Mouse (Mus musculus) adrenal gland, adult 2 months (tissue): Measurements from ENCODE around the gene Mogs. TPM values are rescaled to one million over a fixed set of nuclear protein-coding genes. Genes with fewer than 3 reads are reported as not detected.

Experiments used
- DNase-seq: peaks from one replicate; pipeline ENCODE4 v3.0.0; 2021
- polyA plus RNA-seq: library from polyadenylated mRNA; depleted of rRNA; stranded (reverse); fragments of >200 nt; gene quantifications from 2 replicates; pipeline ENCODE4 v1.2.3, GENCODE M21; 2012
- total RNA-seq, 2 experiments: library from RNA; stranded (reverse); gene quantifications; 2 replicates each; pipeline ENCODE4 v1.2.3; 2021

Gene Mogs
- total and polyA plus RNA-seq, 3 experiments: 48.1 to 131 (median 52.6) TPM

DNA sequence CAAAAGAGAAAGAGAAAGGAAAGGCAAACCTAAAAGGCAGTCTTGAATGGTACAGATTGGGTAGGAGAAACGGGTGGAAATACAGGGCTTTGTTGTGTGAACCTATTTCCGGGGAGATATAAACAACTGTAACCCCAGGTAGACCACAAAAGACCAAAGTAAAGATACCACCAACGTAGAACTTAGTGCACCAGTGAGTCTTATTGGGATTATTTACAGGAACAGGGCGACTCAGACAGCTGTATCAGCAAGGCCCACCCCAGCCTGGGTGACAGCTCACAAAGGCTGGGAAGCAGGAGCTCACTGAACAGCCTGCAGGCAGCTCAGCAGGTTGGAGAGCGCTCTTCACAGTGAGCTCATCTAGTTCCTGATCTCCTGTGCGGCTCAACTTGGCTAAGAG is 19.3 kb upstream of the Mogs start:
- DNase-seq: no peak

DNA sequence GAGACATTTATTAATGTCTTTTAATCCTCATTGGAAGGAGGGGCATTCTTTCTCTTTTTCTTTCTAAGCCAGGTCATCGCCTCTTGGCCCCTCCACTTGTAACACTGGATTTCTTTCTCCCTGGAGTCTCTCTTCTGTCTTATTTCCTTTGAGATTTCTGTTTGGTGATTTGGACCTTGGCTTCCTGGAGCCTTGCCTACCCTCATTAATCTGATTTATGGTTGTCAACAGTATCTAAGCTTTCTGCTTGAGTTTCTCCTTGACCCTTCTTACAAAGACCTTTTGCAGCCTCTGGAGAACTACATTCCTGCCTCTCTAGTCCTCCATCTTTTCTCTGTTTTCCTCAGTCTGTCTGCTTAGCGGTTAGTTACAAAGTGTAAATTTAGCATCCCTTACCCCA is 16.9 kb upstream of the Mogs start:
- DNase-seq: peak; percentile 81

DNA sequence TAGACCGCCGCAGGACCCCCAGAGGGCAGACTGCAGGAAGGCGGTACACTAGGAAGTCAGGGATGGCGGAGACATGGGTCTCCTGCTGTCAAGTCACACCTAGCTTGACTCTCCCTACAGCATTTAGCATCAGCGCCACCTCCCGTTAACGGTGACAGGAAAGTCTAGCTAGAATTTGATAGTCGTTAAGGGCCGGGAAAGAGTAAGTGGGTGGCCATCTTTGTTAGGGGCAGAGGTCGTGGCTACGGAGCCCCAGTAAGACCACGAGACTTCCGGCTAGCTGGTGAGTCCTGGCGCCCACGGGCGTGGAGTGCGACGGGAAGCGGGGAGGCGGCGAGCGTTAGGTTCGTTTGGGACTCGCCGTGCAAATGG is 14.0 kb upstream of the Mogs start, which contains the start of the genes Ccdc142 and Gm42688:
Ccdc142 (plus strand) TSS at position 286 of the 372 bp plus-strand sequence.
Gm42688 (plus strand) TSS at position 302 of the 372 bp plus-strand sequence.
- peak; percentile 94 for DNase-seq

DNA sequence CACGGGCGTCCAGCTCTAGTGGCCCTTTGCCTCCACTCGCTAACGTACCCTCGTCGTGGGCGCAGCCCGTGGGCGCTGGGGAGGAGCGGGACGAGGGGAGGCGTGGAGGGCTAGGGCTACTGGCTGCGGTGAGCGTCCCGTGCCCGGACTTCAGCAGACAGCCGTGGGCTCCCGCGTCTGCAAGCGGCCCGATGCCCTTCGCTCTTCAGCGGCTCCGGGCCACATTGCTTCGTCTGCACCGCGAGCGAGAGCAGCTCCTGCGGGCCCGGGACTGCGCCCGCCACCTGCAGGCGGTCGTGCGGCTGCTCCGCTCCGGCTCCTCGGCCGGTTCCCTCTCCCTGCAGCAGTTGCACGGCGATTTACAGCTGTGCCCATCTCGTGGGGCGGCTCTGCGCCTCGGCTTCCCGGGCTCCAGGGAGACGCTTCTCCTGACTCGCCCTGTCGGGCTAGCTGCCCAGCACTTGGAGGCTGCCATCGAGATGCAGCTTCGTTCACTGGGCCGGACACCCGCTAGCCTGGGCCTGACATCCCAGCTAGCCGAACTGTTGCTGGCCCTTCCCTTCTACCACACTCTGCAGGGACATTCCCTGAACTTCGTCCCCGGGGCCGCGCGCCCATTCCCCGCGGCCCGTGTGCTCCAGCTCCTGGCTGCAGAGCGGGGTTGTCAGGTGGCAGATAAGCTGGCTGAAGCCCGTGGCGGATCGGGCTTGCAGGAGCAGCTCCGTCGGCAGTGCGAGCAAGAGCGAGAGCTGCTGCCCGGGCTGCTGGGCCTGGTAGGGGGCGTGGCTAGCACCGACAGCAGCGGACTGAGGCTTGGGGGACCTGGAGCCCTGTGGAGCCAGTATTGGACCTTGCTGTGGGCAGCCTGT is 13.4 kb upstream of the Mogs start:
- DNase-seq: peak; percentile 85

DNA sequence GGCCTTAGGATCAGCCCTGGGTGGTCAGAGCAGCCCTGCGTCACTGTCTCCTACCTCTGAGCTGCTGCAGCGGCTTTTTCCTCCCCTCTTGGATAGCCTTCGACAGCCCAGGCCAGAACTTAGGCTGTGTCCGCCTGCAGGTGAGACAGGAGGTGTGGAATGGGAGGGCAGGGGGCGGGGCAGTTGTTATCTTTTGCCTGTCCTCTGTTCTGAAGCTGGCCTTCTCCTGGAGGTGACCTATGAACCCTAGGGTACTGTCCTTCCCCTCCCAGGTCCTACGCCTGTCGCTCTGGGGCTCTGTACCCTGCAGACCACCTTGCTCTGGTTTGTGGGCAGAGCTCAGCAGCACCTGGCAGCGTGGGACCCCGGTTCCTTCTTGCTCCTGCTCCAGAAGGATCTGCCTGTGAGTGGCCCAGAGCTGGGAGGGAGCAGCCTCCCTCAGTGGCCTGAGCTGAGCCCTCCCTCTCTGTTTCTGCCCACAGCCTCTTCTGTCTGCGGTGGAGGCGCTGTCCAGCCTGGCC is 12.1 kb upstream of the Mogs start:
- no peak for DNase-seq

DNA sequence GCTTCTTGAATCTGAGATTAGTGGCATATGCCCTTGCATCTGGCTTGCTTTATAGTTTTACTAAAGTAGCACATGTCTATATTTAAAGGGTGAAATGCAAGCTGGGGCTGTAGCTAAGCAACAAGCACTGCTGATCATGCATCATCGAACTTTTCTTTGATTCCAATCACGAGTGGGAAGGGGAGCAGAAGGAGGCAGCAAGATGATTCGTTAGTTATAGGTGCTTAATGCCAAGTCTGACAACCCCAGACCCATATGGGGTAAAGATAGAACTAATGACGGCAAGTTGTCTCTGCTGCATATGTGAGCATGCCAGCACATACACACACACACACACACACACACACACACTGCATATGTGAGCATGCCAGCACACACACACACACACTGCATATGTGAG is 11.1 kb upstream of the Mogs start:
- DNase-seq: no peak

DNA sequence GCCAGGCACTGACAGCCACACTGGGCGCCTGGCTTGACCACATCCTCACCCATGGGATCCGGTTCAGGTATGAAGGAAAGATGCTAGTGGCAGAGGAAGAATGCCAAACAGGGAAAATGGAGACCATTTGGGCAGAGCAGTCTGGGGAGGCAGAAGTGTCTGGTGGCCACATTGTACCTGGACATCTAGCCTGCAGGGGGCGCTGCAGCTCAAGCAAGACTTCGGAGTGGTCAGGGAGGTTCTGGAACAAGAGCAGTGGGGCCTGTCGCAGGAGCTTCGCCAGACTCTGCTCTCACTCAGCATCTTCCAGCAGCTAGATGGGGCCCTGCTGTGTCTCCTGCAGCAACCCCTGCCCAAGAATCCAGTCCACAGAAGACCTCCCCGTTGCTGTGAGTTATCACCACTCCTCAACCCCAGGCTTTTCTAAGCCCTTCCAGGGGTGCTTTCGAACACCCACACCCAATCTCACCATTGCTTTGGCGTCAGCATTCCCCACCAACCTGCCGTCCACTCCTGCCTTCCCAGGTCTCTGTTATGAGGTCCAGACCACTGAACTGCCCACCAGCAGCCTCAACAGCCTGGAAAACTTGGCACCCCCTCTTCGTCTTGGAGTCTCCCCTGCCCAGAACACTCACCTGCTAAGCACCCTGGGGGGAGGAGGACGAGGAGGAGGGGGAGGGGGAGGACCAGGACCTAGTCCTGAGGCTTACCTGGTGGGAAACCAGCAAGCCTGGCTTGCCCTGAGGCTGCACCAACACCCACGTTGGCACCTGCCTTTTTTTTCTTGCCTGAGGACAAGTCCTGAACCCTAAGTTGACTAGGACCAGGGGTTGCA is 7.5 kb upstream of the Mogs start:
- DNase-seq: peak; percentile 82

DNA sequence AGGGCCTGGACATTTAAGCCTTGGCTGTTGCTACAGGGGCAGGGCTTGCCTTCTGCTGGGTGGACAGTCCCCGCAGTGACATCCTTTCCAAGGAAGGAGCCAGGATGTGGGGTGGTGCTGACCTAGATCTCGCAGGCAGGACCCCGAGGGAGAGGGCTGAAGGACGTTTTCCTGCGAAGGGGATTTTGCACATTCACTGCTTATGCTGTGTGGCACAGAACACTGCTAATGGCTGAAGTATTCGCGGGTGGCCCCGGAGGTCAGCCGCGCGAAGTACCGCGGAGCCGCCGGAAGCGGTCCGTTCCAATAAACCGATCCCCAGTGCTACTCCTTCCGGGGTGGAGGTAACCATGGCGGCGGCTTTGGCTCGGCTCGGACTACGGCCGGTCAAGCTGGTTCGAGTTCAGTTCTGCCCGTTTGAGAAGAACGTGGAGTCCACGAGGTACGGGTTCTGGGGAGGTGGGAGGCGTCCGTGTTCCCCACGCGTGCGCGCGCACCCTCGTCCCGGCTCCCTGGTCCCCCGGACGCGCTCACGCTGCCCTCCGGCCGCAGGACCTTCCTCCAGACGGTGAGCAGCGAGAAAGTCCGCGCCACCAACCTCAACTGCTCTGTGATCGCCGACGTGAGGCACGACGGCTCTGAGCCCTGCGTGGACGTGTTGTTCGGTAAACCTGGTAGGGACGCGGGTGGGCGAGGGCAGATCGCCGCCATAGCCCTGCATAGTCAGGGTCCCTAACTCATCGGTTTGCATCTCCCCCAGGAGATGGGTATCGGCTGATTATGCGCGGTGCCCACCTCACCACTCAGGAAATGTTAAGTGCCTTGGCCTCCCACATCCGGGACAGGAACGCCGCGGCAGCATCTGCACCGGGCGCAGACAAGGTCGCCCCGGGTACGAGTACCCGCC is 6.3 kb upstream of the Mogs start, which contains the start of gene Mrpl53:
Mrpl53 (plus strand) TSS at position 279 of the 907 bp plus-strand sequence.
- peak; percentile 90 for DNase-seq

DNA sequence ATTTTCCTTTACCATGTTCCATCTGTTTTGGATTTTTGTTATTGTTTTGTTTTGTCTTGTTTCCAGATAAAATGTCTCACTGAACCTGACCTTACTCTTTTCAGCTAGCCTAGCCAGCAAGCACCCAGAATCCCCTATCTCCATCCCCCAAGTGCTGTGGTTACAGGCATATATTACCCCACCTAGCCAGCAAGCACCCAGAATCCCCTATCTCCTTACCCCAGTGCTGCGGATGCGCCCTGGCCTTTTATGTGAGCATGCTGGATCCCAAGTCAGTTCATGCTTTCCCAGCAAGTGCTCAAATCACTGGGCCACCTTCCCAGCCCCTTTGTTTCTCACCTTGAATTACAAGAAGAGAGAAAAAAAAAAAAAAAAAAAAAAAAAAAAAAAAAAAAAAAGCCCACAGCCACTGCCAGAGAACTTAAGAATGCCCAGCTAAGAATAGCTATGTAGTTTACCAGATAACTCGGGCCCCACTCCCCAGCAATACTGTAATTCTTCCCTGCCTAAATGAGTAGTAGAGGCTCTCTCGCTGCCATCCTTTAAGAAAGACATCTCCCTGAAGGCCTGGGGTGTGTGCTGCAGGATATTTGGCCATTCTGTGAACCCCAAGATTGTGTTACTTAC is 3.7 kb upstream of the Mogs start:
- no peak for DNase-seq

DNA sequence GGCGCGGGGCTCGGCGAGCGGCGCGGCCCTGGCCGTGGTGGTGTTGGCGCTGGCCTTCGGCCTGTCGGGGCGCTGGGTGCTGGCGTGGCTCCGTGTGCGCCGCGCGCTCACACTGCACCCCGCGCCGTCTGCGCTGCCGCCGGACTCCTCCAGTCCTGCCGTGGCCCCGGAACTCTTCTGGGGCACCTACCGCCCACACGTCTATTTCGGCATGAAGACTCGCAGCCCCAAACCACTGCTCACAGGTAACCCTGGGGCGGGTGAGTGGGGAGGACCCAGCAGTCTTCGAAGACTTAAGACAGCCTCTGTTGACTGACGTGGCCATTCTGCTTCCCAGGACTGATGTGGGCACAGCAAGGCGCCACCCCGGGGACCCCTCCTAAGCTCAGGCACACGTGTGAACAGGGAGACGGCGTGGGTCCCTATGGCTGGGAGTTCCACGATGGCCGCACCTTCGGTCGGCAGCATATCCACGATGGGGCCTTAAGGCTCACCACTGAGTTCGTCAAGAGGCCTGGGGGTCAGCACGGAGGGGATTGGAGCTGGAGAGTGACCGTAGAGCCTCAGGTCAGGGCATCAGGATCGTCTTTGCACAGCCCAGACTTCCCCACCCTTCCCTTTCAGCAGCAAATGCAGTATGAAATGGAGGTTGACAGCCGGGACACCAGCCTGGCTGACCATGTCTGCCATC is 531 bp downstream of the Mogs start:
- DNase-seq: no peak

DNA sequence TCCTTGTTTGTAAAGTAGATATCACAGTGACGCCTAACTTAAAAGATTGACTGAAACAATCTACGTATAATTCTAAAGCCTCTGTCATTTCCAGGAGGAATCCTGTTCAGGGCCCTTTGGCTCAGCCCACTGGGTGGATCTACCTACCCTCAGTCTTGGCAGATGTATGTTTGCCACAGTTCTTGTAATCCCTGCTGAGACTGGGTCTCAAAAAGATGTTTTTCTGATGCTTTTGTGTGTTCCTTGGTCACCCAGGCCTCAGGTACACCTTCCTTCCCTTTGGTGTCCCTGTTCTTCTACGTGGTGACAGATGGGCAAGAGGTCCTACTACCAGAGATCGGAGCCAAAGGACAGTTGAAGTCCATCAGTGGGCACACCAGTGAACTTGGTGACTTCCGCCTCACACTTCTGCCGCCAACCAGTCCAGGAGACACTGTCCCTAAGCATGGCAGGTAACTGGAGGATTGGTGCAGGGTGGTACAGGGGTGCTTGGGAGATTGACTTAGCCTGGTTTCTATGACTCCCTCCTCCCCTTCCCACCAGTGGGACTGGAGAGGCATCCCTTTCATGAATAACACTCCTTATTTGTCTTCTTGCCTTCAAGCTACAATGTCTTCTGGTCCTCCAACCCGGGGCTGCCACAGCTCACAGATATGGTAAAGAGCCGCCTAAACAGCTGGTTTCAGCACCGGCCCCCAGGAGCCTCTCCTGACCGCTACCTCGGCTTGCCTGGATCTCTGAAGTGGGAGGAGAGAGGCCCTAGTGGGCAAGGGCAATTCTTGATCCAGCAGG is 1.3 kb downstream of the Mogs start:
- DNase-seq: no peak

DNA sequence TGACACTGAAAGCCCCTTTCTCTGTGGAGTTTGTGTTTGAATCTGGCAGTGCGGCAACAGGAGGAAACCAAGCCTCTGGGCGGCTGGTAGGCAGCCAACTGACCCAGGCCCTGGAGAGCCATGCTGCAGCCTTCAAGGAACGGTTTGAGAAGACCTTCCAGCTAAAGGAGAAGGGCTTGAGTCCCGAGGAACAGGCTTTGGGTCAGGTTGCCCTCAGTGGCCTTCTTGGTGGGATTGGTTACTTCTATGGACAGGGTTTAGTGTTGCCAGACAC is 1.8 kb downstream of the Mogs start:
- DNase-seq: no peak

DNA sequence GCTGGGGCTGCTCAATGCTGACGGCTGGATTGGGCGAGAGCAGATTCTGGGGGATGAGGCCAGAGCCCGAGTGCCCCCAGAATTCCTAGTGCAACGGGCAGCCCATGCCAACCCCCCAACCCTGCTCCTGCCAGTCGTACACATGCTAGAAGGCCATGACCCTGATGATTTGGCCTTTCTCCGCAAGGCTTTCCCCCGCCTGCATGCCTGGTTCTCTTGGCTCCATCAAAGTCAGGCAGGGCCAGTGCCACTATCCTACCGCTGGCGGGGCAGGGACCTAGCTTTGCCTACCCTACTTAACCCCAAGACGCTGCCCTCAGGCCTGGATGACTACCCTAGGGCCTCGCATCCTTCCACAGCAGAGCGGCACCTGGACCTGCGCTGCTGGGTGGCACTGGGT is 2.3 kb downstream of the Mogs start:
- DNase-seq: peak; percentile 62

DNA sequence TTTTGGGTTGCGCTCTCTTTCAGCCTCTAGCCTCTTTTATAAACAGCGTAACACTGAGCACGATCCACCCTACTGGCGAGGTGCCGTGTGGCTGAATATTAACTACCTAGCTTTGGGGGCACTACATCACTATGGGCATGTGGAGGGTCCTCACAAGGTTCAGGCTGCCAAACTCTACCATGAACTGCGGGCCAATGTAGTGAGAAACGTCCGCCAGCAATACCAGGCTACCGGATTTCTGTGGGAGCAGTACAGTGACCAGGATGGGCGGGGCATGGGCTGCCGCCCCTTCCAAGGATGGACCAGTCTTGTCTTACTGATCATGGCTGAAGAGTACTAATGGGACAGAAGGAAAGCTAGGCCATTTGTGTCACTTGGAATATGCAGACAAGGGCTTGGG is 3.1 kb downstream of the Mogs start:
- DNase-seq: no peak

DNA sequence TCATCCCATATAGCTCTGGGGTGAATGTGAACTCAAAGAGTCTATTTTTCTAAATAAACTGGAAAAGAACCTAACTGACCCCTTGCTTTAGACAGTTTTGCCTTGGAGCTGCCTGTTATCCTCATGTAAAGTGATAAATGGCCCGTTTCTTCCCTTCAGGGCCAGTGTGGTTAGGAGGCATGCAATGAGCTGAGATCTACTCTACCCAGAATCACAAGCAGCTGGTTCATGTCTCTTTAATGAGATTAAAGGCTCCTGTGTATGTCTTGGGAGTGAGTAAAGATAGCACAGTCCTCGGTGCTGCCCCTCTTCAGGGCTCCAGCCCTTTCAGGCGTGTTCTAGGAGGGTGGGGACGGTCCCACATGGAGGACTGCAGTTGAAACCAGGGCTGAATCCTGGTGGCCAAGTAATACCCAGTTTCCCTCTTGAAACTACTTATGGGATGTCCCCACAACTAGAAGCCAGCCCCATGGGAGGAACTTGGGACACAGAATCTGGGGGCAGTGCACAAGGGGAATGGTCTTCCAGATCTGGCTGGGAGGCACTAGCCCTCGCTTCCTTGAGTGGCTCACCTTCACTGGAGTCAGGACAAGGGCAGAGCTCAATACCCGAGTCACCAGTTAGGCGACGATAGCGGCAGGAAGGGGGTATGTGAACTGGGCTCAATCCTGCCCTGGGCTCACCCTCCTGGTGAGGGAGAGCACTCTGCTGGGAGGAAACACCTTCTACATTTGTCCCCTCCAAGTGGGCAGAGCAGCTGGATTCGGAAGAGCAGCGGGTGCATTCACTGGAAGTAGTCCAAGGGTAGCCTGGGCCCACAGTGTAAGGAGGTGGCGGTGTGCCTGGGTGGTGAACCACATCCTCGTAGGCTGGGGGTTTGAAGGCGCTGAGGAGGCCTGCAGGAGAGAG is 3.8 kb downstream of the Mogs start:
- no peak for DNase-seq

DNA sequence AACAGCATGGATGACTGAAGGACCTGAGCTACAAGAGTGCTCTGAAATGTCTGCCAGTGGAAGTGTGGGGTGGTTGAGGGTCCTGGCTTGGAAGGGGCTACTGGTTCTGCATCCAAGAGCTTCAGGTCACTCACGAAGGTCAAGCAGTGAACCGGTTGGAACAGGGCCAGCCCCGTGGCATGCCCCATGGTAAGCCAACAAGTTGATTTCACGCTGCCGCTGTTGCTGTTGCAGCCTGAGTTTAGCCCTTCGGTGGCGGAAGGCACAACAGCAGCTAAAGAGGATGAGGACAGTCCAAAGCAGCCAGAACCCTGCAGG is 4.4 kb downstream of the Mogs start:
- peak; percentile 47 for DNase-seq

DNA sequence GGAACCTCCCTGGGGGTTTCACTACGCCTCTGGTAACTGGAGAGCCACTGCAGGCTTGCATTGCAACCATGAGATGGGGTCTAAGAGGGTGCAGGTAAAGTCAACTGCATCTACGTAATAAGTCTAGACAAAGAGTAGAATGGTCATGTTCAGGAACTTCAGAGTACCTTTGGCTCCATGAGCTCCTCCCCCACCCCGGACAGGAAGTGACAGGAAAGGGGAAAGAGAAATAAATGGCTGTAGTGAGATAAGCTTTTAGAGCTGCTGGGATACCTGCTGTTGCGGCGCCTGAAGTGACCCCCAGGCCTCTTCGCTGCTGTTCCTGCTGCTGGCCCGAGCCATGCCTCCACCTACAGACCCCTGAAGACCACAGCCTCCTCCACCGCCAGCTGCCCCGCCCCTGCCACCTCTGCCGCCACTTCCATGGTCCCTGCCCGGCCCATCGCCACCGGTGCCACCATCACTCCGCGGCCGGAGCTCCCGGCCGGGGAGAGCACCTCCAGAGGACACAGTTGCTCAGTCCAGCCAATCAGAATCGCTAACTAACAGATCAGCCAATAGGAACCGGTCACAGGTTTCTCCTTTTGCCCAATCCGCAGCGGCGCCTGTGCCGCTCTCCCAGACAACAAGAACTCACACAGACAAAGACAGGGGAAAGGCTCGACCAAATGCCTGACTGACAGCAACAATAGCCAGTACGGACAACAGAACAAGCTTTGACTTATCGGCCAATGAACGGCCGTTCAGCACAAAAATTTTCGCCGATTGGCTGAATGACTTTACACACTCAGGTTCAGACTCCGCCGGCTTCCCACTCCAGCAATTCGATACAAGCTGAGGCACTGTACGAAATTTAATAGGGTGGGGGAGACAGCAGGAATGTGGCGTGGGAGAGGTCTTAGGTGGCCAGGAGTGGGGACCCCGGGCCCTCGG is 5.9 kb downstream of the Mogs start, which contains the start of gene Wbp1:
Wbp1 (minus strand) TSS at position 630 of the 933 bp plus-strand sequence.
- peak; percentile 98 for DNase-seq
